Mouse (Mus musculus): Measurements from ENCODE around the gene Col11a2. TPM values are rescaled to one million over a fixed set of nuclear protein-coding genes. Genes with fewer than 3 reads are reported as not detected.

Col11a2 gene
- total RNA-seq, 2 experiments from 2014 or later = 0.05 to 1.1 TPM

GRCm38 (mm10) chr17:34024861-34025755 lies 14.1 kb upstream of the Col11a2 start:
- ATAC-seq (replicated peaks; ENCODE audit: low FRiP score, low TSS enrichment, poor library complexity, severe bottlenecking) = no peak

GRCm38 (mm10) chr17:34025756-34026151 lies 13.5 kb upstream of the Col11a2 start:
- ATAC-seq (replicated peaks; ENCODE audit: low FRiP score, low TSS enrichment, poor library complexity, severe bottlenecking) = no peak

GRCm38 (mm10) chr17:34026221-34026620 lies 13.0 kb upstream of the Col11a2 start:
- no peak for ATAC-seq (replicated peaks; ENCODE audit: low FRiP score, low TSS enrichment, poor library complexity, severe bottlenecking)

- ATAC-seq (replicated peaks; ENCODE audit: low FRiP score, low TSS enrichment, poor library complexity, severe bottlenecking) = 0 out of 2 replicates have a peak, but pooled peaks have one; percentile 6
Observed at GRCm38 (mm10) chr17:34026917-34027655, 12.2 kb upstream of the Col11a2 start.

- ATAC-seq (replicated peaks; ENCODE audit: low FRiP score, low TSS enrichment, poor library complexity, severe bottlenecking) = peak; percentile 64
Observed at GRCm38 (mm10) chr17:34027656-34028223, 11.5 kb upstream of the Col11a2 start, which contains the start of gene H2-Ke6. TSS of gene H2-Ke6 (minus strand) at chr17:34028060.

GRCm38 (mm10) chr17:34028501-34029149 lies 10.6 kb upstream of the Col11a2 start:
- no peak for ATAC-seq (replicated peaks; ENCODE audit: low FRiP score, low TSS enrichment, poor library complexity, severe bottlenecking)

GRCm38 (mm10) chr17:34029150-34029889 lies 9.9 kb upstream of the Col11a2 start:
- no peak for ATAC-seq (replicated peaks; ENCODE audit: low FRiP score, low TSS enrichment, poor library complexity, severe bottlenecking)

GRCm38 (mm10) chr17:34029890-34030595 lies 9.2 kb upstream of the Col11a2 start:
- ATAC-seq (replicated peaks; ENCODE audit: low FRiP score, low TSS enrichment, poor library complexity, severe bottlenecking) = no peak

GRCm38 (mm10) chr17:34030861-34031326 lies 8.3 kb upstream of the Col11a2 start:
- no peak for ATAC-seq (replicated peaks; ENCODE audit: low FRiP score, low TSS enrichment, poor library complexity, severe bottlenecking)

GRCm38 (mm10) chr17:34031465-34032173 lies 7.6 kb upstream of the Col11a2 start, which contains the start of the genes Slc39a7 and Rxrb:
TSS of gene Slc39a7 (minus strand) at chr17:34031682.
TSS of gene Rxrb (plus strand) at chr17:34031812.
- ATAC-seq (replicated peaks; ENCODE audit: low FRiP score, low TSS enrichment, poor library complexity, severe bottlenecking) = peak; percentile 59

GRCm38 (mm10) chr17:34032174-34032632 lies 7.0 kb upstream of the Col11a2 start:
- ATAC-seq (replicated peaks; ENCODE audit: low FRiP score, low TSS enrichment, poor library complexity, severe bottlenecking) = 0 out of 2 replicates have a peak, but pooled peaks have one; percentile 2

- ATAC-seq (replicated peaks; ENCODE audit: low FRiP score, low TSS enrichment, poor library complexity, severe bottlenecking) = no peak
Observed at GRCm38 (mm10) chr17:34032806-34033205, 6.4 kb upstream of the Col11a2 start.

GRCm38 (mm10) chr17:34033441-34033840 lies 5.8 kb upstream of the Col11a2 start:
- ATAC-seq (replicated peaks; ENCODE audit: low FRiP score, low TSS enrichment, poor library complexity, severe bottlenecking) = no peak

- ATAC-seq (replicated peaks; ENCODE audit: low FRiP score, low TSS enrichment, poor library complexity, severe bottlenecking) = peak; percentile 40; the same call in 1 of the 2 replicates
Observed at GRCm38 (mm10) chr17:34034064-34034463, 5.2 kb upstream of the Col11a2 start.

- ATAC-seq (replicated peaks; ENCODE audit: low FRiP score, low TSS enrichment, poor library complexity, severe bottlenecking) = no peak
Observed at GRCm38 (mm10) chr17:34035517-34035916, 3.7 kb upstream of the Col11a2 start.

- ATAC-seq (replicated peaks; ENCODE audit: low FRiP score, low TSS enrichment, poor library complexity, severe bottlenecking) = no peak
Observed at GRCm38 (mm10) chr17:34036647-34037046, 2.6 kb upstream of the Col11a2 start.

GRCm38 (mm10) chr17:34037241-34037640 lies 2.0 kb upstream of the Col11a2 start:
- ATAC-seq (replicated peaks; ENCODE audit: low FRiP score, low TSS enrichment, poor library complexity, severe bottlenecking) = no peak

Data from megakaryocyte-erythroid progenitor cell, adult 5-6 weeks (primary cell).